Mouse (Mus musculus) midbrain, embryonic 10.5 days (tissue): Measurements from ENCODE around the gene Stk16. TPM values are rescaled to one million over a fixed set of nuclear protein-coding genes. Genes with fewer than 3 reads are reported as not detected.

ENCODE experiments used
- DNase-seq: peaks from one replicate; pipeline ENCODE4 v3.0.0-alpha.2; 2017; ENCODE audit warnings: low spot score
- H3K27ac ChIP-seq: fragments of 300-500 bp; sonication (generic); replicated peaks from 2 replicates; pipeline ENCODE4 v1.5.1; 2016; ENCODE audit warnings: mild to moderate bottlenecking
- H3K27me3 ChIP-seq: fragments of 300-500 bp; sonication (generic); 2 replicates; pipeline ENCODE4 v1.6.1; 2016; ENCODE audit warnings: low read depth, mild to moderate bottlenecking; ENCODE audit not compliant: poor library complexity, severe bottlenecking
- H3K36me3 ChIP-seq: fragments of 300-500 bp; sonication (generic); 2 replicates; pipeline ENCODE4 v1.6.1; 2016; ENCODE audit warnings: mild to moderate bottlenecking, moderate library complexity
- H3K4me1 ChIP-seq: fragments of 300-500 bp; sonication (generic); 2 replicates; pipeline ENCODE4 v1.6.1; 2016
- H3K4me3 ChIP-seq: fragments of 300-500 bp; sonication (generic); 2 replicates; pipeline ENCODE4 v1.5.1; 2016; ENCODE audit warnings: mild to moderate bottlenecking, moderate library complexity
- H3K9me3 ChIP-seq: fragments of 300-500 bp; sonication (generic); replicated peaks from 2 replicates; pipeline ENCODE4 v1.6.1; 2016; ENCODE audit warnings: mild to moderate bottlenecking
- WGBS: fragments of 180-500 bp; shearing (Covaris S2); methylation state at CpG from one replicate; pipeline ENCODE4 v1.1.7; 2016; 5-methylcytosine and 5-hydroxymethylcytosine counted together
- polyA plus RNA-seq: library from polyadenylated mRNA; unstranded; fragments of >200 nt; fragmentation: Nextera tagmentation; extraction: Ambion mirVana; gene quantifications from 2 replicates; pipeline ENCODE4 v1.2.1, GENCODE M21; 2016

Gene Stk16
- 142 and 154 TPM in 2 replicates for polyA plus RNA-seq

- peak; percentile 97 for DNase-seq
- H3K4me1 ChIP-seq = peaks cover 44% of the 10 kb centered on the region
- 6% methylated on average over 42 of the region's 42 CpGs for WGBS
These were observed at the start of gene Stk16, which contains the start of gene Glb1l for GRCm38 (mm10) chr1:75210136-75211087. Gene Stk16 (plus strand): TSS chr1:75210838. Gene Glb1l (minus strand): TSS chr1:75210813.

GRCm38 (mm10) chr1:75168093-75168471, 42.6 kb upstream of the Stk16 start:
- no peak for DNase-seq
- Histone ChIP-seq H3K27me3 (no peaks in the 10 kb centered on the region), H3K4me3 (peak overlapping the region; percentile 77), H3K36me3 (peaks cover 29% of the 10 kb centered on the region), H3K4me1 (peaks cover 19% of the 10 kb centered on the region), H3K9me3 (no peaks in the 10 kb centered on the region), H3K27ac (peak overlapping the region; percentile 86)
- 8% methylated on average over 7 of the region's 7 CpGs for WGBS

More at GRCm38 (mm10) chr1:75210136-75211087, at the start of gene Stk16, which contains the start of gene Glb1l:
- H3K4me3 ChIP-seq = peak within 1 kb of the TSS; percentile 98
- no peaks in the 10 kb centered on the region for H3K9me3 ChIP-seq
- peaks cover 38% of the 10 kb centered on the region for H3K36me3 ChIP-seq
- H3K27ac ChIP-seq = peak within 1 kb of the TSS; percentile 92
- H3K27me3 ChIP-seq = peaks cover 8% of the 10 kb centered on the region

GRCm38 (mm10) chr1:75168472-75169464, 41.9 kb upstream of the Stk16 start, which contains the start of gene Zfand2b:
Gene Zfand2b (plus strand): TSS chr1:75168646.
- Histone ChIP-seq H3K9me3 (no peaks in the 10 kb centered on the region), H3K36me3 (peaks cover 36% of the 10 kb centered on the region), H3K27me3 (no peaks in the 10 kb centered on the region), H3K4me3 (peak within 1 kb of the TSS; percentile 77), H3K4me1 (peaks cover 19% of the 10 kb centered on the region), H3K27ac (peak within 1 kb of the TSS; percentile 86)
- 1% methylated on average over 59 of the region's 59 CpGs for WGBS
- DNase-seq = peak; percentile 97

GRCm38 (mm10) chr1:75179334-75180104, 31.1 kb upstream of the Stk16 start:
- peaks cover 61% of the 10 kb centered on the region for H3K36me3 ChIP-seq
- no peaks in the 10 kb centered on the region for H3K9me3 ChIP-seq
- 12% methylated on average over 23 of the region's 23 CpGs for WGBS
- H3K4me3 ChIP-seq = peak overlapping the region; percentile 64
- peaks cover 28% of the 10 kb centered on the region for H3K4me1 ChIP-seq
- H3K27me3 ChIP-seq = no peaks in the 10 kb centered on the region
- H3K27ac ChIP-seq = peak overlapping the region; percentile 89
- DNase-seq = no peak

GRCm38 (mm10) chr1:75180105-75180590, 30.5 kb upstream of the Stk16 start, which contains the start of gene Abcb6:
Gene Abcb6 (minus strand): TSS chr1:75180392.
- H3K27ac ChIP-seq = peak within 1 kb of the TSS; percentile 89
- peaks cover 61% of the 10 kb centered on the region for H3K36me3 ChIP-seq
- no peaks in the 10 kb centered on the region for H3K9me3 ChIP-seq
- H3K4me1 ChIP-seq = peaks cover 28% of the 10 kb centered on the region
- H3K4me3 ChIP-seq = peak within 1 kb of the TSS; percentile 64
- H3K27me3 ChIP-seq = no peaks in the 10 kb centered on the region
- DNase-seq = peak; percentile 95
- under 1% methylated on average over 31 of the region's 31 CpGs for WGBS

- peak overlapping the region; percentile 89 for H3K27ac ChIP-seq
- H3K9me3 ChIP-seq = no peaks in the 10 kb centered on the region
- DNase-seq = no peak
- H3K4me3 ChIP-seq = peak overlapping the region; percentile 64
- 32% methylated on average over 7 of the region's 7 CpGs for WGBS
- H3K4me1 ChIP-seq = peaks cover 28% of the 10 kb centered on the region
- H3K27me3 ChIP-seq = no peaks in the 10 kb centered on the region
- peaks cover 61% of the 10 kb centered on the region for H3K36me3 ChIP-seq
These were observed 29.9 kb upstream of the Stk16 start for GRCm38 (mm10) chr1:75180741-75181140.

GRCm38 (mm10) chr1:75181377-75181870, 29.2 kb upstream of the Stk16 start:
- H3K36me3 ChIP-seq = peaks cover 61% of the 10 kb centered on the region
- H3K27me3 ChIP-seq = no peaks in the 10 kb centered on the region

GRCm38 (mm10) chr1:75182160-75182559, 28.5 kb upstream of the Stk16 start:
- no peaks in the 10 kb centered on the region for H3K27me3 ChIP-seq
- H3K36me3 ChIP-seq = peaks cover 60% of the 10 kb centered on the region
- no peak overlapping the region for H3K4me3 ChIP-seq
- H3K27ac ChIP-seq = no peak overlapping the region
- WGBS = 81% methylated on average over 4 of the region's 4 CpGs
- no peaks in the 10 kb centered on the region for H3K9me3 ChIP-seq
- no peak for DNase-seq
- H3K4me1 ChIP-seq = peaks cover 28% of the 10 kb centered on the region

More at GRCm38 (mm10) chr1:75181377-75181870, 29.2 kb upstream of the Stk16 start:
- no peak overlapping the region for H3K27ac ChIP-seq
- 82% methylated on average over 4 of the region's 4 CpGs for whole genome bisulfite sequencing
- peaks cover 28% of the 10 kb centered on the region for H3K4me1 ChIP-seq
- DNase-seq = no peak
- no peak overlapping the region for H3K4me3 ChIP-seq
- H3K9me3 ChIP-seq = no peaks in the 10 kb centered on the region

GRCm38 (mm10) chr1:75185495-75185894, 25.1 kb upstream of the Stk16 start:
- 93% methylated on average over 11 of the region's 11 CpGs for WGBS
- no peaks in the 10 kb centered on the region for H3K9me3 ChIP-seq
- H3K27me3 ChIP-seq = no peaks in the 10 kb centered on the region
- peaks cover 60% of the 10 kb centered on the region for H3K36me3 ChIP-seq
- no peak overlapping the region for H3K4me3 ChIP-seq
- no peak overlapping the region for H3K27ac ChIP-seq
- no peak for DNase-seq
- H3K4me1 ChIP-seq = peaks cover 8% of the 10 kb centered on the region

- no peak overlapping the region for H3K4me3 ChIP-seq
These were observed 23.5 kb upstream of the Stk16 start for GRCm38 (mm10) chr1:75187126-75187525.

GRCm38 (mm10) chr1:75187914-75188483, 22.6 kb upstream of the Stk16 start:
- Histone ChIP-seq H3K27ac (no peak overlapping the region), H3K9me3 (no peaks in the 10 kb centered on the region), H3K27me3 (no peaks in the 10 kb centered on the region), H3K4me1 (peaks cover 22% of the 10 kb centered on the region), H3K4me3 (no peak overlapping the region), H3K36me3 (peaks cover 42% of the 10 kb centered on the region)
- 88% methylated on average over 2 of the region's 2 CpGs for WGBS
- no peak for DNase-seq

More at GRCm38 (mm10) chr1:75187126-75187525, 23.5 kb upstream of the Stk16 start:
- Histone ChIP-seq H3K36me3 (peaks cover 51% of the 10 kb centered on the region), H3K4me1 (peaks cover 14% of the 10 kb centered on the region), H3K27me3 (no peaks in the 10 kb centered on the region), H3K9me3 (no peaks in the 10 kb centered on the region), H3K27ac (no peak overlapping the region)
- no peak for DNase-seq
